Mouse (Mus musculus) left cerebral cortex, adult 2 months (tissue): ENCODE data around the gene Yipf3. TPM values are rescaled to one million over a fixed set of nuclear protein-coding genes. Genes with fewer than 3 reads are reported as not detected.

ENCODE experiments used
- DNase-seq, 2 experiments: peaks; one replicate each; pipeline ENCODE4 v3.0.0; 2021 to 2022; ENCODE audit warnings: low spot score in 2 of 2, mixed read lengths in 1 of 2; ENCODE audit errors: extremely low spot score in 1 of 2
- H3K27ac ChIP-seq: fragments of 200-600 bp; 2 replicates; pipeline ENCODE4 v1.8.1; 2022
- H3K4me3 ChIP-seq: fragments of 200-600 bp; 2 replicates; pipeline ENCODE4 v1.8.1; 2022
- CTCF ChIP-seq: fragments of 200-600 bp; IDR thresholded peaks from 2 replicates; pipeline ENCODE4 v1.8.1; 2022; ENCODE audit warnings: antibody characterized with exemption, mild to moderate bottlenecking, moderate library complexity
- intact Hi-C: fragments of 180-260 bp; cut with DNase I; formaldehyde crosslinking; loops from one replicate; pipeline ENCODE4 v1.15.1; 2025
- total RNA-seq, 2 experiments: library from RNA; stranded (reverse); gene quantifications; 2 replicates each; pipeline ENCODE4 v1.2.3; 2021

The Yipf3 gene
- total RNA-seq, 2 experiments from 2014 or later: 85.5 to 87.6 TPM

GRCm38 (mm10) chr17:46239516-46240114 is 8.3 kb upstream of the Yipf3 start:
- intact Hi-C loops: no loop called here

GRCm38 (mm10) chr17:46241471-46241870 is 6.4 kb upstream of the Yipf3 start:
- TF ChIP-seq CTCF: no peak
- Histone ChIP-seq H3K4me3 (no peak overlapping the region), H3K27ac (no peak overlapping the region)
- DNase-seq: no peak
- intact Hi-C loops: no loop called here

More at GRCm38 (mm10) chr17:46239516-46240114, 8.3 kb upstream of the Yipf3 start:
- no peak for TF ChIP-seq CTCF
- Histone ChIP-seq H3K4me3 (no peak overlapping the region), H3K27ac (no peak overlapping the region)
- no peak for DNase-seq

- DNase-seq: no peak
- Histone ChIP-seq H3K27ac (no peak overlapping the region), H3K4me3 (no peak overlapping the region)
- TF ChIP-seq CTCF: no peak
- intact Hi-C loops: no loop called here
Measured at GRCm38 (mm10) chr17:46242274-46242673, 5.6 kb upstream of the Yipf3 start.

DNA sequence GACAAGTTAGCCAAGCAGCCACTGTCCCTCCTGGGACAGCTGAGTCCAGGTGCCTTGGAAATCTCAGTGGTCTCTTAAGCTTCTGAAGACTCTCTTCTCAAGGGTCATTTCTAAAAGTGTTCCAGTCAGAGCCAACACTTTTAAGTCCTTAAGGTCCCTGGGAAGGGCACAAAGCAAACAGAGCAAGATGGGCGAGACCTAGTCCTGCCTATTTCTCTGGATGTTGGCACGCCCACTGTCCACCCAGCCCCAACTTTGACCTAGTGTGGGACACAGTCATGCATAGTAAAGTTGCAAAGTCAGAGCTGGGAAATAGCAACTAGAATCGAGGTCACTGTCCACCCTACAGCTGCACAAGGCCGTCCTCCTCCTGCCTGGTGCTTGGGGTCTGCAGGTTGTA is 4.9 kb upstream of the Yipf3 start:
- intact Hi-C loops: no loop called here
- no peak for TF ChIP-seq CTCF
- no peak for DNase-seq
- Histone ChIP-seq H3K4me3 (no peak overlapping the region), H3K27ac (no peak overlapping the region)

DNA sequence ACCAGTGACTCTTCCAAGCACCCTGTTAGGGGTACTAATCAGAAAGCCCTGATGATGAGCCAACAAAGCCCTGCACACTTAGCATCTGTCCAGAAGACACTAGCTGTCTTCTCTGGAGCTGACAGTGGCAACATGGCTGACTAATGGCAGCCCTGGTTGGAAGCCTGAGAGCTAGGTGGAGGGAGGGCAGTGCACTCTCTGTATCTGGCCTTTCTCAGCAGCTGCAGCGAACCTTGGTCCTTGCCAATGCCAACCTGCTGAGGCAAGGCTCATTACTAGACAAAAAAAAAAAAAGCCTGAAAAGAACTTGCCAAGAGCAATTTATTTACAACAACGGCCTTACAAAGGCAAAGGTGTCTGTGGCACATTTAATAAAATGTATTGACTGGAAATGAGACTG is 4.3 kb upstream of the Yipf3 start:
- no peak overlapping the region for H3K27ac ChIP-seq
- DNase-seq: no peak
- H3K4me3 ChIP-seq: no peak overlapping the region
- intact Hi-C loops: no loop called here
- TF ChIP-seq CTCF: no peak

GRCm38 (mm10) chr17:46244579-46244978 is 3.3 kb upstream of the Yipf3 start:
- no peak for DNase-seq
- no peak overlapping the region for H3K27ac ChIP-seq
- intact Hi-C loops: no loop called here
- no peak overlapping the region for H3K4me3 ChIP-seq
- TF ChIP-seq CTCF: no peak

GRCm38 (mm10) chr17:46248189-46248522 is 276 bp downstream of the Yipf3 start:
- peak overlapping the region; percentile 94 for H3K27ac ChIP-seq
- H3K4me3 ChIP-seq: peak overlapping the region; percentile 100
- no peak for DNase-seq
- intact Hi-C loops: loop anchor here (5.0 kb wide), 1 partner anchor 46 kb away; the partner anchor contains the start of genes Polh and Xpo5
- no peak for TF ChIP-seq CTCF

GRCm38 (mm10) chr17:46251174-46251573 is 3.3 kb downstream of the Yipf3 start:
- no peak; the same call in 1 of the 2 replicates for TF ChIP-seq CTCF
- intact Hi-C loops: no loop called here

DNA sequence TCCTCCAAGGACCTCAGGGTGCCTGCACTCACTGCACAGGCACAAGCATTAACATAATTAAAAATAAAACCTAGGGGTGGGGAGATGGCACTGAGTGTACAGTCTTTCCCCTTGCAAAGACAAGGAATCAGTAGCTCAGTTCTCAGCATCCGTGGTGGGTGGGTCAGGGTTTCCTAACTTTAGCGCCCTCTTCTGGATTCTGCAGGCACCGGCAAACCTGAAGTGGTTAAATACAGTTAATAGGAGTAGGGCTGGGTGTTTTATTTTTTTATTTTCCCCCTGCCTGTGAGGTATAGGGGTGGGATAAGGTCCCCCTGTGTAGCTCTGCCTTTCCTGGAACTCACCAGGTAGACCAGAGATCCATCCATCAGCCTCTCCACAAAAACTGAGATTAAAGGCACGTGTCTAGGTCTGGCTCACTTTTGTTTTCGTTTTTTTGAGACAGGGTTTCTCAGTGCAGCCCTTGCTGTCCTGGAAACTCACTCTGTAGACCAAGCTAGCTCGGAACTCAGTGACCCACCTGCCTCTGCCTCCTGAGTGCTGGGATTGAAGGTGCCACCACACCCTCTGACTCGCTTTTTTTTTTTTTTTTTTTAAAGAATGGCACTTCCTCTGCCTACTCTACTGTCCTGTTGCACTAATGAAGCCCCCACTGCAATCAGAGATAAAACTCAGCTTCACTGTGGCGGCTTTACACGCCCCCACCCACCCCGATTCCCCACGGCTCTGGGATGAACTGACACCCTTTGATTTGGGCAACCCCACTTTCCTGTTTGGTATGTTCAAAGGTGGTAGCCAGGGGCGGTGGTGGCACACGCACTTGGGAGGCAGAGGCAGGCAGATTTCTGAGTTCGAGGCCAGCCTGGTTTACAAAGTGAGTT is 4.9 kb downstream of the Yipf3 start:
- intact Hi-C loops: no loop called here
- peak; percentile 58 for TF ChIP-seq CTCF
- Histone ChIP-seq H3K4me3 (peak overlapping the region; percentile 77), H3K27ac (peak overlapping the region; percentile 91)
- DNase-seq: no peak

More at GRCm38 (mm10) chr17:46251174-46251573, 3.3 kb downstream of the Yipf3 start:
- Histone ChIP-seq H3K4me3 (no peak overlapping the region), H3K27ac (no peak overlapping the region)
- DNase-seq: no peak

GRCm38 (mm10) chr17:46253452-46254084 is 5.7 kb downstream of the Yipf3 start, which contains the start of gene Lrrc73:
Lrrc73 (plus strand) TSS chr17:46253531.
- peak; percentile 94 to 95 for DNase-seq
- no peak for TF ChIP-seq CTCF
- intact Hi-C loops: no loop called here
- peak within 1 kb of the TSS; percentile 77 for H3K4me3 ChIP-seq
- peak within 1 kb of the TSS; percentile 91 for H3K27ac ChIP-seq

GRCm38 (mm10) chr17:46254106-46254505 is 6.2 kb downstream of the Yipf3 start:
- DNase-seq: peak; percentile 40 to 58
- peak overlapping the region; percentile 91 for H3K27ac ChIP-seq
- intact Hi-C loops: no loop called here
- H3K4me3 ChIP-seq: peak overlapping the region; percentile 77
- TF ChIP-seq CTCF: no peak

DNA sequence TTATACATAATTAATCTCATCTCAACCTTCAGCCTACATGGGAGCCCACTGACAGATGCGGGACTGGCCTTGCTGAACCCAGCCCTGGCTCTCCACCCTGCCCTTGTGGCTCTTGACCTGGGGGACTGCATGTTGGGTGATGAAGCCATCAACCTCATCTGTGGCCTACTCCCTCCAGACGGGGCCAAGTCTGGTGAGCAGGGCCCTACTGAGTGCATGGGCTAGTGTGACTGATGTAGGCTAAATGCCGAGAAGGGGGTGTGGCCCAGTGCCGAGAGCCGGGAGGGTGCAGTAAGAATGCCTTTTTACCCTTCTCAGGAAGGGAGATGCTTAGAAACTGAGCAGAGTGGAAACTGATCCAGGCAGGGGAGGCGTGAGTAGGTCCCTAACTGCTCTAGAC is 7.3 kb downstream of the Yipf3 start:
- intact Hi-C loops: no loop called here
- peak overlapping the region; percentile 77 for H3K4me3 ChIP-seq

More for the DNA sequence above, 7.3 kb downstream of the Yipf3 start:
- no peak for DNase-seq
- no peak overlapping the region for H3K27ac ChIP-seq
- TF ChIP-seq CTCF: no peak
